Mouse (Mus musculus): ENCODE results near the gene Pcif1. TPM values are rescaled to one million over a fixed set of nuclear protein-coding genes. Genes with fewer than 3 reads are reported as not detected.

Gene Pcif1
- total and polyA plus RNA-seq, 3 experiments = 31.7 to 137 (median 61.3) TPM

GRCm38 (mm10) chr2:164891908-164892695, 13.0 kb downstream of the Pcif1 start:
- H3K9me3 ChIP-seq (replicated peaks) = no peaks in the 10 kb centered on the region
- no peaks in the 10 kb centered on the region for H3K27me3 ChIP-seq (ENCODE audit: insufficient read depth, low read length)
- H3K36me3 ChIP-seq (replicated peaks) = peaks cover 100% of the 10 kb centered on the region
- TF ChIP-seq GATA2 (IDR thresholded peaks at IDR 0.05; ENCODE audit: borderline replicate concordance, low read depth, low read length) (no peak), POLR2AphosphoS5 (IDR thresholded peaks at IDR 0.05; ENCODE audit: insufficient replicate concordance, low read depth, low read length) (0 out of 2 replicates have a peak, but pooled peaks have one; percentile 14)
- ATAC-seq (ENCODE audit: extremely low read depth, insufficient number of reproducible peaks, low FRiP score, poor library complexity, severe bottlenecking) (no peak), DNase-seq (ENCODE audit: low spot score) (no peak)
- H3K4me1 ChIP-seq (ENCODE audit: insufficient read depth, low read depth, low read length) = peaks cover 31% of the 10 kb centered on the region
- no peak overlapping the region for H3K4me3 ChIP-seq (ENCODE audit: low read depth, low read length)

- TF ChIP-seq POLR2AphosphoS5 (IDR thresholded peaks at IDR 0.05; ENCODE audit: insufficient replicate concordance, low read depth, low read length) (0 out of 2 replicates have a peak, but pooled peaks have one; percentile 5), GATA2 (IDR thresholded peaks at IDR 0.05; ENCODE audit: borderline replicate concordance, low read depth, low read length) (no peak), TAL1 (conservative IDR thresholded peaks at IDR 0.05; ENCODE audit: low read depth, low read length) (no peak), GATA1 (IDR thresholded peaks at IDR 0.05; ENCODE audit: borderline replicate concordance, low read length) (no peak), CTCF (IDR thresholded peaks at IDR 0.05; ENCODE audit: low read depth, low read length) (no peak)
- Histone ChIP-seq H3K4me1 (ENCODE audit: insufficient read depth, low read depth, low read length) (peaks cover 32% of the 10 kb centered on the region), H3K9me3 (replicated peaks) (no peaks in the 10 kb centered on the region), H3K27me3 (ENCODE audit: insufficient read depth, low read length) (no peaks in the 10 kb centered on the region), H3K4me3 (ENCODE audit: low read depth, low read length) (no peak overlapping the region), H3K36me3 (replicated peaks) (peaks cover 100% of the 10 kb centered on the region)
- ATAC-seq (ENCODE audit: extremely low read depth, insufficient number of reproducible peaks, low FRiP score, poor library complexity, severe bottlenecking) (no peak), DNase-seq (ENCODE audit: low spot score) (no peak)
Measured at GRCm38 (mm10) chr2:164892696-164893216, 13.7 kb downstream of the Pcif1 start.

GRCm38 (mm10) chr2:164894048-164894447, 14.9 kb downstream of the Pcif1 start:
- no peaks in the 10 kb centered on the region for H3K9me3 ChIP-seq (replicated peaks)
- peaks cover 100% of the 10 kb centered on the region for H3K36me3 ChIP-seq (replicated peaks)
- no peaks in the 10 kb centered on the region for H3K27me3 ChIP-seq (ENCODE audit: insufficient read depth, low read length)
- no peak overlapping the region for H3K4me3 ChIP-seq (ENCODE audit: low read depth, low read length)
- H3K4me1 ChIP-seq (ENCODE audit: insufficient read depth, low read depth, low read length) = peaks cover 33% of the 10 kb centered on the region
- TF ChIP-seq GATA1 (IDR thresholded peaks at IDR 0.05; ENCODE audit: borderline replicate concordance, low read length) (no peak), TAL1 (conservative IDR thresholded peaks at IDR 0.05; ENCODE audit: low read depth, low read length) (no peak), CTCF (IDR thresholded peaks at IDR 0.05; ENCODE audit: low read depth, low read length) (no peak), POLR2AphosphoS5 (IDR thresholded peaks at IDR 0.05; ENCODE audit: insufficient replicate concordance, low read depth, low read length) (no peak), GATA2 (IDR thresholded peaks at IDR 0.05; ENCODE audit: borderline replicate concordance, low read depth, low read length) (no peak)
- DNase-seq (ENCODE audit: low spot score) (no peak), ATAC-seq (ENCODE audit: extremely low read depth, insufficient number of reproducible peaks, low FRiP score, poor library complexity, severe bottlenecking) (no peak)

GRCm38 (mm10) chr2:164894644-164895043, 15.5 kb downstream of the Pcif1 start:
- Histone ChIP-seq H3K36me3 (replicated peaks) (peaks cover 100% of the 10 kb centered on the region), H3K4me3 (ENCODE audit: low read depth, low read length) (no peak overlapping the region), H3K4me1 (ENCODE audit: insufficient read depth, low read depth, low read length) (peaks cover 27% of the 10 kb centered on the region), H3K9me3 (replicated peaks) (no peaks in the 10 kb centered on the region), H3K27me3 (ENCODE audit: insufficient read depth, low read length) (no peaks in the 10 kb centered on the region)
- TF ChIP-seq TAL1 (conservative IDR thresholded peaks at IDR 0.05; ENCODE audit: low read depth, low read length) (no peak), POLR2AphosphoS5 (IDR thresholded peaks at IDR 0.05; ENCODE audit: insufficient replicate concordance, low read depth, low read length) (no peak), CTCF (IDR thresholded peaks at IDR 0.05; ENCODE audit: low read depth, low read length) (no peak), GATA1 (IDR thresholded peaks at IDR 0.05; ENCODE audit: borderline replicate concordance, low read length) (no peak), GATA2 (IDR thresholded peaks at IDR 0.05; ENCODE audit: borderline replicate concordance, low read depth, low read length) (no peak)
- DNase-seq (ENCODE audit: low spot score) (no peak), ATAC-seq (ENCODE audit: extremely low read depth, insufficient number of reproducible peaks, low FRiP score, poor library complexity, severe bottlenecking) (no peak)

- no peaks in the 10 kb centered on the region for H3K9me3 ChIP-seq (replicated peaks)
- no peaks in the 10 kb centered on the region for H3K27me3 ChIP-seq (ENCODE audit: insufficient read depth, low read length)
- ATAC-seq (ENCODE audit: extremely low read depth, insufficient number of reproducible peaks, low FRiP score, poor library complexity, severe bottlenecking) = no peak
- no peak overlapping the region for H3K4me3 ChIP-seq (ENCODE audit: low read depth, low read length)
- peaks cover 100% of the 10 kb centered on the region for H3K36me3 ChIP-seq (replicated peaks)
- TF ChIP-seq CTCF (IDR thresholded peaks at IDR 0.05; ENCODE audit: low read depth, low read length) = no peak
- no peak for DNase-seq (ENCODE audit: low spot score)
- peaks cover 14% of the 10 kb centered on the region for H3K4me1 ChIP-seq (ENCODE audit: insufficient read depth, low read depth, low read length)
Measured at GRCm38 (mm10) chr2:164895885-164896284, 16.8 kb downstream of the Pcif1 start.

- DNase-seq (ENCODE audit: low spot score) (no peak), ATAC-seq (ENCODE audit: extremely low read depth, insufficient number of reproducible peaks, low FRiP score, poor library complexity, severe bottlenecking) (no peak)
- H3K9me3 ChIP-seq (replicated peaks) = no peaks in the 10 kb centered on the region
- H3K4me3 ChIP-seq (ENCODE audit: low read depth, low read length) = no peak overlapping the region
- H3K36me3 ChIP-seq (replicated peaks) = peaks cover 100% of the 10 kb centered on the region
- H3K27me3 ChIP-seq (ENCODE audit: insufficient read depth, low read length) = no peaks in the 10 kb centered on the region; the same call in 1 of the 2 replicates
- TF ChIP-seq TAL1 (conservative IDR thresholded peaks at IDR 0.05; ENCODE audit: low read depth, low read length) = no peak
- no peak for TF ChIP-seq CTCF (IDR thresholded peaks at IDR 0.05; ENCODE audit: low read depth, low read length)
- H3K4me1 ChIP-seq (ENCODE audit: insufficient read depth, low read depth, low read length) = peaks cover 18% of the 10 kb centered on the region
Measured at GRCm38 (mm10) chr2:164898008-164898407, 18.9 kb downstream of the Pcif1 start.

Data from G1E (cell line).